Mouse (Mus musculus) megakaryocyte, embryonic 14.5 days (primary cell): ENCODE results near the gene Gm10337. TPM values are rescaled to one million over a fixed set of nuclear protein-coding genes. Genes with fewer than 3 reads are reported as not detected.

Experiments
- H3K27me3 ChIP-seq: replicated peaks from 2 replicates; pipeline ENCODE3; 2012; ENCODE audit warnings: inconsistent platforms
- H3K36me3 ChIP-seq: replicated peaks from 2 replicates; pipeline ENCODE3; 2012; ENCODE audit warnings: low read length, inconsistent platforms, mixed read lengths
- H3K4me1 ChIP-seq: 2 replicates; pipeline ENCODE4 v1.6.1; 2012; ENCODE audit warnings: inconsistent platforms
- H3K4me3 ChIP-seq: replicated peaks from 2 replicates; pipeline ENCODE3; 2012; ENCODE audit warnings: moderate library complexity, mild to moderate bottlenecking, inconsistent platforms
- H3K9me3 ChIP-seq: 2 replicates; pipeline ENCODE4 v1.6.1; 2012; ENCODE audit warnings: inconsistent platforms
- FLI1 ChIP-seq: IDR thresholded peaks from 2 replicates; pipeline ENCODE4 v1.6.1; 2012; ENCODE audit warnings: low read length, inconsistent platforms, mixed read lengths
- GATA1 ChIP-seq: IDR thresholded peaks from 3 replicates; pipeline ENCODE4 v1.6.1; 2012; ENCODE audit warnings: mixed read lengths, low read length, inconsistent platforms, borderline replicate concordance
- polyA plus RNA-seq: library from polyadenylated mRNA; stranded (reverse); fragments of >175 nt; gene quantifications from 2 replicates; pipeline ENCODE4 v1.2.3, GENCODE M21; 2012; ENCODE audit warnings: low replicate concordance; ENCODE audit not compliant: insufficient read depth

Gene Gm10337
- polyA plus RNA-seq, 1 experiment, result not detected

- Histone ChIP-seq H3K9me3 (no peaks in the 10 kb centered on the region), H3K36me3 (peaks cover 69% of the 10 kb centered on the region), H3K4me3 (no peak overlapping the region)
Observed at GRCm38 (mm10) chr15:102546246-102546645, 42.7 kb downstream of the Gm10337 start.

GRCm38 (mm10) chr15:102546677-102547427, 43.3 kb downstream of the Gm10337 start:
- H3K27me3 ChIP-seq, result no peaks in the 10 kb centered on the region
- no peak for TF ChIP-seq FLI1
- no peak for TF ChIP-seq GATA1
- H3K9me3 ChIP-seq, result no peaks in the 10 kb centered on the region
- H3K4me1 ChIP-seq, result no peaks in the 10 kb centered on the region
- H3K4me3 ChIP-seq, result no peak overlapping the region
- H3K36me3 ChIP-seq, result peaks cover 69% of the 10 kb centered on the region

More at GRCm38 (mm10) chr15:102546246-102546645, 42.7 kb downstream of the Gm10337 start:
- no peak for TF ChIP-seq FLI1
- no peak for TF ChIP-seq GATA1
- Histone ChIP-seq H3K27me3 (no peaks in the 10 kb centered on the region), H3K4me1 (no peaks in the 10 kb centered on the region)

- peaks cover 69% of the 10 kb centered on the region for H3K36me3 ChIP-seq
Observed at GRCm38 (mm10) chr15:102547478-102547877, 44.0 kb downstream of the Gm10337 start.

GRCm38 (mm10) chr15:102552599-102552998, 49.1 kb downstream of the Gm10337 start:
- Histone ChIP-seq H3K4me3 (no peak overlapping the region), H3K36me3 (peaks cover 75% of the 10 kb centered on the region), H3K27me3 (no peaks in the 10 kb centered on the region), H3K9me3 (no peaks in the 10 kb centered on the region), H3K4me1 (peaks cover 12% of the 10 kb centered on the region; the same call in 1 of the 2 replicates)
- TF ChIP-seq FLI1, result no peak
- no peak for TF ChIP-seq GATA1

More at GRCm38 (mm10) chr15:102547478-102547877, 44.0 kb downstream of the Gm10337 start:
- Histone ChIP-seq H3K4me1 (no peaks in the 10 kb centered on the region), H3K9me3 (no peaks in the 10 kb centered on the region), H3K4me3 (no peak overlapping the region), H3K27me3 (no peaks in the 10 kb centered on the region)
- TF ChIP-seq FLI1 (no peak), GATA1 (no peak)

Other genes with a start within 250 kb of the Gm10337 start
- 68.7 and 69.9 TPM in 2 replicates for gene Rarg, start 246.2 kb upstream of the Gm10337 start, polyA plus RNA-seq
- gene Gm9918, start 233.2 kb upstream of the Gm10337 start, polyA plus RNA-seq, result not detected in 2 replicates
- gene Mfsd5, start 224.3 kb upstream of the Gm10337 start, polyA plus RNA-seq, result 72.6 and 109 TPM in 2 replicates
- gene Espl1, start 207.5 kb upstream of the Gm10337 start, polyA plus RNA-seq, result 7.5 and 12.3 TPM in 2 replicates
- gene Pfdn5, start 177.6 kb upstream of the Gm10337 start, polyA plus RNA-seq, result 5.9 and 58.8 TPM in 2 replicates
- 35.8 and 92.1 TPM in 2 replicates for gene Myg1, start 172.0 kb upstream of the Gm10337 start, polyA plus RNA-seq
- 51.2 and 84.3 TPM in 2 replicates for gene Aaas, start 153.0 kb upstream of the Gm10337 start, polyA plus RNA-seq
- gene Sp7, start 136.5 kb upstream of the Gm10337 start, polyA plus RNA-seq, result 0.10 TPM in 1 of 2 replicates, not detected in the other
- gene Sp1, start 97.6 kb upstream of the Gm10337 start, polyA plus RNA-seq, result 3.9 and 15.5 TPM in 2 replicates
- gene Amhr2, start 58.4 kb upstream of the Gm10337 start, polyA plus RNA-seq, result 0.37 TPM in 1 of 2 replicates, not detected in the other
- 978 and 1,945 TPM in 2 replicates for gene Prr13, start 44.7 kb upstream of the Gm10337 start, polyA plus RNA-seq
- gene Pcbp2, start 33.2 kb upstream of the Gm10337 start, polyA plus RNA-seq, result 254 and 404 TPM in 2 replicates
- gene Map3k12, start 13.3 kb downstream of the Gm10337 start, polyA plus RNA-seq, result 2.3 and 5.9 TPM in 2 replicates
- 46.9 and 64.7 TPM in 2 replicates for gene Tarbp2, start 14.5 kb downstream of the Gm10337 start, polyA plus RNA-seq
- gene Npff, start 21.2 kb downstream of the Gm10337 start, polyA plus RNA-seq, result 4.0 TPM in 1 of 2 replicates, not detected in the other
- not detected in 2 replicates for gene Gm28047, start 121.3 kb downstream of the Gm10337 start, polyA plus RNA-seq
- 0.52 and 4.5 TPM in 2 replicates for gene Atf7, start 121.7 kb downstream of the Gm10337 start, polyA plus RNA-seq
- 10.2 and 125 TPM in 2 replicates for gene Atp5g2, start 168.6 kb downstream of the Gm10337 start, polyA plus RNA-seq
- 6.7 and 23.2 TPM in 2 replicates for gene Calcoco1, start 218.5 kb downstream of the Gm10337 start, polyA plus RNA-seq